Mouse (Mus musculus): Measurements from ENCODE around the gene Capn1.

Gene Capn1

DNA sequence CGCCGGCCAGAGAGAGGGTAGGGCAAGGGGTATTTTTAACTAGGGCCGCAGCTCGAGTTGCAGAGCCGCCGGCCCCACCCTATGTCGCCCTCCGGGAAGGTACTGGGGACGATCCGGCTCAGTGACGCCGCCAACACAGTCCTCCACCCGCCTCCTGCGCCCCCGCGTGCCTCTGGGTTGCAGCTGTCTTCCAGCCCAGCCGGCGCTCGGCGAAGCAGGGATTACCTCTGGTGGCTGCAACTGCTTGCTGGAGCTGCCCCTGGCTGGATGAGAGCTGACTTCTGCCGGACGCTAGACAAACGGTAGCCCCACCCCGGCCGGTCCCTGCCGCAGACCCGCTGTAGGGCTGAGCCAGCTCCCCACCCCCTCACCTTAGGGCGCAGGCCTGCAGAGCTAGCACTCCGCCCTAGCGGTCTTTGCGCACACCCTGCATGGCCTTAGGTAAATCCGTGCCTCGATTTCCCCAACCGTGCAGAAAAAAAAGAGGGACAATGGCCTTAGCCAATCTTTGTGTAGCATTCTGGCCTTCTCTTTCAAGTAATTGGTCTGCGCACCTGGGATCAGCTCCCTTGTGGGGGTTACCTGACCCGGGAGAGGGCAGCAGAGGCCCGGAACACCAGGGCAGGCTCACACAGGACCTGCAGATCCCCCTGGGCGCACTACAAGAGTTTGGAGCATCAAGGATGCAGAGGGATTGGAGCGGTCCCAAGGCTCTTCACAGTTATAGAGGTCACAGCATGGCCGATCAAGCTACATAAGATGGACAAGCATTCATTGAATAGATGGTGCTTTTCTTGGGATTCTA, at the start of gene Capn1:
Capn1 (minus strand) TSS at position 387 of the 805 bp plus-strand sequence.
- peak; percentile 78 for DNase-seq (ENCODE audit: low read depth, low spot score)

DNA sequence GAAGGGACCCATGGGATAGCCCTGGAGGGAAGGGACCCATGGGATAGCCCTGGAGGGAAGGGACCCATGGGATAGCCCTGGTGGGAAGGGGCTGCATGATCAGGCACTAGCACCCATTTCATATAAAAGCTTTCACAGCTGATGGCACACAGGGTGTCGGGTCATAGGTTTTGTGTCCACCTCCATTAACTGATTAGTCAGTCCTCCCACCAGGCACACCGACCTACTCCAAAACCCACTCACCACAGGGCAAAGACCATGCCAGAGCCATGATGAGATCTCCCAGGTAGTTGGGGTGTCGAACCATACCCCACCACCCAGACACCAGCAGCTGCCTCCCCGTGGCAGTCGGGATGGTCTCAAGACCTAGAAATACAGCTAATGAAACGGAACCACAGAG, 47.4 kb upstream of the Capn1 start:
- DNase-seq (ENCODE audit: low read depth, low spot score), result no peak

DNA sequence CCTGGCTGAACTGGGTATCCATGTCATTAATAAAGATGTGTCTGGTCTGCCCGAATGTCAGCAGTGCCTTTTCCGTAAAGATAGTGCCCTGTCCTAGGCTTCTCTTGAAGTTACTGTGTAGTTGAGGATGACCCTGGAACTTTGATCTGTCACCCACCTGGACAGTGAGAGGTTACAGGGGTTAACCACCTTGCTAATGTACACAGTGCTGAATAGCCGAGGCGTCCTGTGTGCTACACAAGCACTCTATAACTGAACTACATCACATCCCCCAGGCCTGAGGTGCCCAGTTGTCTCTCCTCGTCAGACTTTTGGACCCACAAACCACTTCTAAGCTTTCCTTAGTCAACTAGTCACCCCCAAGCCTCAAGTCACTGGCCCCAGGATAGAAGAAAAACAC, 46.7 kb upstream of the Capn1 start:
- DNase-seq (ENCODE audit: low read depth, low spot score), result no peak

DNA sequence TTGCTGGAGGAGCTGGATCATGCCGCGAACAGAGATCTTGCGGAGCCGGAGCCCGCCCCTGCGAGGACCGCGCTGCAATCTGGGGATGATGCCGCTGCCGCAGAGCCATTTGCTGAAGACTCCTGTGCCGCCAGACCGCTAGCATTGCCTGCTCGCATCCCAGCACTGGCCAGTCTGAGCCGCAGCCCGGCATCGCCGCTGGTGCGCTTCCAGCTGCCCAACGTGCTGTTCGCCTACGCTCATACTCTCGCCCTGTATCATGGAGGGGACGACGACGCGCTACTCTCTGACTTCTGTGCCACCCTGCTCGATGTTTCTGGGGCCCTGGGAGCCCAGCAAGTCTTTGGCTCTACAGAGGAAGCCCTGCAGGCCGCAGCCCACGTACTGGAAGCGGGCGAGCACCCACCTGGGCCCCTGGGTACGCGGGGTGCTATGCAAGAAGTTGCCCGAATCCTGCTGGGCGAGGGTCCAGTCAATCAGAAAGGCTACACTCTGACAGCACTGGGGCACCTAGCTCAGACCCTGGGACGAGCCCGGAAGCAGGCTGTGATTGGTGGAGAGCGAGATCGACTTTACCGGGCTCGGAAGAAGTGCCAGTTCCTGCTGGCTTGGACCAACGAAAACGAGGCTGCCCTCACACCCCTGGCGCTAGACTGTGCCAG, 46.1 kb upstream of the Capn1 start:
- DNase-seq (ENCODE audit: low read depth, low spot score), result peak; percentile 78

DNA sequence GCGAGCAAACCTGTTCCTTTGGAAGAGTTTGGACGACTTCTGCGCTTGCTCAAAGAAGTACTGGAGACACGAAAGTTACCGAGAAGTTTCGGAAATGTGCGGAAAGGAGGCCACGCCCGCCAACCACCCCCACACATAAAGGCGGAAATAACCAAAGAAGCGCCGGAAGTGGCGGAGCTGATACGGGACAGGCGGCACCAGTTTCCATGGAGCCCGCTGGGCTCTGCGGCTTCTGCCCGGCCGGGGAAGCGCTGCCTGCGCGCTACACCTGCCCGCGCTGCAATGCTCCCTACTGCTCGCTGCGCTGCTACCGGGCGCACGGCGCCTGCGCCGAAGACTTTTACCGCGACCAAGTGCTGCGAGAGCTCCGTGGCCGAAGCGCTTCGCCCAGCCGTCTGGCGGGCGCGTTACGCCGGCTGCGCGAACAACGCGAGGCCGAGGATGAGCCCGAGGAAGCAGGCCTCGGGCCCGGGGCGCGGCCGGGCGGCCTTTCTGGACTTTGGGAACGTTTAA, 45.4 kb upstream of the Capn1 start, which contains the start of gene Znhit2:
Znhit2 (plus strand) TSS at position 172 of the 513 bp plus-strand sequence.
- peak; percentile 97 for DNase-seq (ENCODE audit: low read depth, low spot score)

DNA sequence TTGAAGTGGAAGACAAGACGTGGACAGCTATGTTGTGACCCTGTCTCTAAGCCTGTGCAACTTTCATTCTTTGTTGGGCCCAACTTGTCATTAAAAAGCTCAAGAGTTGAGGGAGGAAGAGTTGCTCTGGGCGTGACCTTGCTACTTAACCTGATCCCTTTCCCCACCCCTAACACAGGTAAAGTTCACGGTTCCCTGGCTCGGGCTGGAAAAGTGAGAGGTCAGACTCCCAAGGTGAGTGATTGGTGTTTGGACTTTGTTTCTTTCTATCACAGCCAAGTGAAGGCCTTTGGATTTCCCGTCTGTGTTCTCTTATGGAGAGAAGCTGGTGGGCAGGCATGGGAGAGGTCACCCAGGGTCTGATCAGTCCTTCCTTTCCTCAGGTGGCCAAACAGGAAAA, 43.3 kb upstream of the Capn1 start:
- DNase-seq (ENCODE audit: low read depth, low spot score), result no peak

DNA sequence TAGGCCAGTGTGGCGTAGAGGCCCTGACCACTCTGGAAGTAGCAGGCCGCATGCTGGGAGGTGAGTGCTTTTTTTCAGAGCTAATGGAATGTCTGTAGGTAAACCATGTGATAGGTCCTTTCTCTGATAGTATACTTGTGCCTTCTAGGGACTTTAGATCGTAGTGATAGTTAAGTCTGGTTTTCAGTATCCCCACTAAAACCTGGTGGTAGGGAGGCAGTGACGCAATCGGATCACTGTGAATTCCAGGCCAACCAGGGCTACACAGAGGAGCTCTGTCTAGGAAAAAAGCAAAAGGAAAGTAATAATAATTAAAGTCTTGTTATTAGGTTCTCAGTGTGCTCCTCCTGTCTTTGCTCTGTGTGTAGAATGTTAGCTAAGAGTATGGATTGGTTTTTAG, 42.8 kb upstream of the Capn1 start:
- DNase-seq (ENCODE audit: low read depth, low spot score), result no peak

DNA sequence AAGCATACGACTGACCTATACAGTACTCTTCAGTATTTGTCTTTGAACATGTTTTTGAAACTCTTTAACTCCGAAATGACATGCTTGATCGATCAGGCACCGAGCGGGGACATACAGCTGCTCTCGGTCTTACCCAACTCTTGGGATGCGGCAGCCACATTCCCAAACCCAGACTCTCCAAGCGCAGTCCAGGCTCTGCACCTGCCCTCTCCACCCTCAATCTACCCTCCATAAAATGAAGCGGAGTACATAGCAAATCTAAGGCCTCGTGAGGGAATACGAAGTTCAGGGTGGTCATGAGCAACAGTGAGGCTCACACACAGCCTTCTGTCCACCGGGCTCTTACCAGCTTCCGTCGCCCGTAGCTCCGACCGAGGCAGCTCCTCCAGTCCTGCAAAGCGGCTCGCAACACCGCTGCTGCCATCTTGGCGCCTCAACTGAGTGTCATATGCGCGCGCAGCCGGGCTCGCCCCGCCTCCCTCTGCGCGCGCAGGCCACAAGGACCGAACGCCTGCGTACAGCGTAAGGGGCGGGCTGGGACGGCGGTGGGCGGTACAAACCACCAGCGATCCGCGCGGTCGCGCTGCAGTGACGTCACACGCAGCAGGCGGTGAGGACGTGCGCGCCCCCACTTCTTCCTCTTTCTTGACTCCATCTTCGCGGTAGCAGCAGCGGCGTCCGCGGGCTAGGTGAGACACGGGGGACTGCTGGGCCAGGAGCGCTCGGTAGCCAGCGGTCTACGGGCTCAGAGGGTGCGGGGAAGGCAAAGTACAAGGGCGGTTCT, 41.8 kb upstream of the Capn1 start, which contains the start of the genes Mrpl49 and Fau:
Mrpl49 (minus strand) TSS at position 473 of the 784 bp plus-strand sequence.
Fau (plus strand) TSS at position 532 of the 784 bp plus-strand sequence.
- peak; percentile 99 for DNase-seq (ENCODE audit: low read depth, low spot score)

DNA sequence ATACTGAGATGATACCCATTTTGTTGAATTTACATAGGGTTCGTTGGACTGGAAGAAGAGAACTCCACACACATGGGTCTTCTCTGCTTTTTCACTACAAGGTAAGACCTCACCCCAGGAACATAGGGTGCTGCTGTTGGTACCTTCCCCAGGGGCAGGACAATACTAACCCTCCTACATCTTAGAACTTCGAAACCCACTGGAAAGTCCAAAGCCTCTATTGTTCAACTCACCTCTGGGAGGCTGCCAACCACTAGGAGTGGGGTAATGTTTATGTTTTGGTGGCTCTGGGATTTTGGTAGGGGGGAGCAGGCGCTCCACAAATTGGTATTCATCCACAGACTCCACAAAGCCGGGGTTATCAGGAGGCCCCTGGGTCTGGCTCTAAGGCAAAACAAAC, 41.0 kb upstream of the Capn1 start:
- DNase-seq (ENCODE audit: low read depth, low spot score), result no peak

DNA sequence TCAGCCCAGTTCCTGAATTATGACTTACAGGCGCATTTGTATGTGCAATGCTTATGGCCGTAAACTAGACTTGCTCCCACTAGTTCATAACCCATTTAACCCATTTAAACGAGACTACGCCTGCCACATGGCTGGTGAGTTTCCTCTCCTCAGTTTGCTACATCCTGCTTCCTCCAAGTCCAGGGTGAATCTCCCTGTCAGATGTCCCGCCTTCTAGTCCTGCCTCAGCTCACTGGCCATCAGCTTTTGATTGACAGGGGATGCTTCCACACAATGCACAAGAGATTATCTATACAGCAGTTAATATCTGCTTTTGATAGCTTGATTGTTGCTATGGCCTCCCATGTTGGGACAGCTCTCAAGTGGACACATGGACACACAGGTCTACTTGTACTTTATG, 38.6 kb upstream of the Capn1 start:
- no peak for DNase-seq (ENCODE audit: low read depth, low spot score)

DNA sequence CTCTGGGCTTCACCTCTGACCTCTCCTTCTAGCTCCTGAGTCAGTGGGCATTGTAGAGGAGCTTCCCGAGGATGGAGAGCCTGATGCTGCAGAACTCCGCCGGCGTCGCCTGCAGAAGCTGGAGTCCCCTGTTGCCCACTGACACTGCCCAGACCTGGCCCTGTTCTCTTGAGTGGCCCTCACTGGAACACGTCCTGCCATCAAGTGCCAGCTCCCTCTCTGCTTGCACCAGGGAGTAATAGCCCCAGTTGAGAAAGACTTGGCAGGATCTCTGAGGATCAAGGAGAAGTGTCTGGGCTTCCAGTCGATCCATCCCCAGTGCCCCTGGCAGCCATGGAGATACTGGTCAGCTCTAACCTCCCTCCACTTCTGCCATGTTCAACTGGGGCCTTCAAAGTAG, 36.8 kb upstream of the Capn1 start:
- no peak for DNase-seq (ENCODE audit: low read depth, low spot score)

DNA sequence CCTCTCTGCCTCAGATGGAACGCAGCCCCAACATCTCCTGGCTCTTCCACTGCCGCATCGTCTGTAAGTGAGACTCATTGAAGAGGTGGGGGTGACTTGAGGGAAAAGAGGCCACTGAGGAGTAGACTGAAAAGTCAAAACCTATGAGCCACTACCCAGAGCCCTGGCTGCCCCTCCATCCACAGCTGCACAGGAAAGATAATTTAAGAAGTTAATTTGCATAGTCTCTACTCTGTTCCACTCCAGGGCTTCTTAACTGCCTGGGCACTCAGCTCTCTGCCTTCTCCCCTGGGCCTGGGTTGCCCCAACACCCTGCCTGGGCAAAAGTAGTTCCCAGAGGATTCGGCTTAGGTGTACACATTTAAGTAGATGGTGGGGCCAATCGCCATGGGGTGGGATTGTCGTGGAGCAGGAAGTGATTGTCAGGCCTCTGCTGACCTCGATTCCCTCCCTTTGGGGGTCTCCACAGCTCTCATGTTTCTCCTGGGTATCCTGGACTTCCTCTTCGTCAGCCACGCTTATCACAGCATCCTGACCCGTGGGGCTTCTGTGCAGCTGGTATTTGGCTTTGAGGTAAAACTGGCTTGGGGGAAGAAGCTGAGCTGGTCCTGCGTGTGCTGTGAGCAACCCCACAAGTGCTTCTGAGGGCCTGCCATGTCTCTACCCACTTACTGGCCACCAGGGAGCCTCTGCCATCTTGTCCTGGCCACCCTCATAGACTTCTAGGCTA, 33.1 kb upstream of the Capn1 start:
- no peak for DNase-seq (ENCODE audit: low read depth, low spot score)

DNA sequence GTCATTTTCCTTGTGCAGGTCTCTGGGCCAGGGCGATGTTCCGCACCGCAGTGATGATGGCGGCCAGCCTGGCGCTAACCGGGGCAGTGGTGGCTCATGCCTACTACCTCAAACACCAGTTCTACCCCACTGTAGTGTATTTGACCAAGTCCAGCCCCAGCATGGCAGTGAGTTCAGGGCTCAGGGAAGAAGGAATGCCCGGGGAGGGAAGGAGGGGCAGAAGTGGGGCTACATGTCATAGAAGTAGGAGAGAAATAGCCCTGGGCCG, 32.1 kb upstream of the Capn1 start:
- DNase-seq (ENCODE audit: low read depth, low spot score), result no peak

DNA sequence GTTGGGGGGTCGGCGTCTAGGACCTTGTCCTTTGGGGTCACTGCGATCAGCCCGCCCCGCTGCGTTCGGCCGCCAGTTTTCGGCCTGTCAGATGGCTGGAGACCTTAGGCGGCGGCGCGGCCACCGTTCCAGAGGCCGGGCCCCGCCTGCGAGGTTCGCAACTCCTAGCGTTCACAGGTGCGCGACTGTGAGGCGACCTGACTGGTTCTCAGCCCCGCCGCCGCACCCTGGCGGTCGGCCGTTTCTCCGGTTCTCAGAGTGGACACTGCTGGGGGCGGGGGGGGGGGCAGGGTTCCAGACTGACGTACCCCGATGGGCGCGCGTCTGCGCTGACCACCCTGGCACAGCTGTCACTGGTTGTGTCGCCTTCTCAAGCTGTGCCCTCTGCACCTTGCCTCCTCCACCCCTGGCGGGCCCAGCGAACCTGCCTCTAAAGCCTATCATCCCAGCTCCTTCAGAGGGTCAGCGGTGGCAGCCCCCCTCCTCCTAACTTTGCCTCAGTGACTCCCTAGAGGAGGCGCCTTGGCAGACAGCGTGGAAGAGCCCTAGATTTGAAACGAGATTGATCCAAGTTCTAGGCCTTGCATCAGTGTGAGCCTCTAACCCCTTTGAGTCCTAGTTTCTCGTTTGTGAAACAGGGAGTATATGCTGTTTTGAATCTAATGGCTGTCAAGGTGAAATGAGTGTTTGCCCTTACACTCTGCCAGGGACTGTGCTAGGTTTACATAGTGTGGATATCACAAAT, 31.6 kb upstream of the Capn1 start:
- no peak for DNase-seq (ENCODE audit: low read depth, low spot score)

DNA sequence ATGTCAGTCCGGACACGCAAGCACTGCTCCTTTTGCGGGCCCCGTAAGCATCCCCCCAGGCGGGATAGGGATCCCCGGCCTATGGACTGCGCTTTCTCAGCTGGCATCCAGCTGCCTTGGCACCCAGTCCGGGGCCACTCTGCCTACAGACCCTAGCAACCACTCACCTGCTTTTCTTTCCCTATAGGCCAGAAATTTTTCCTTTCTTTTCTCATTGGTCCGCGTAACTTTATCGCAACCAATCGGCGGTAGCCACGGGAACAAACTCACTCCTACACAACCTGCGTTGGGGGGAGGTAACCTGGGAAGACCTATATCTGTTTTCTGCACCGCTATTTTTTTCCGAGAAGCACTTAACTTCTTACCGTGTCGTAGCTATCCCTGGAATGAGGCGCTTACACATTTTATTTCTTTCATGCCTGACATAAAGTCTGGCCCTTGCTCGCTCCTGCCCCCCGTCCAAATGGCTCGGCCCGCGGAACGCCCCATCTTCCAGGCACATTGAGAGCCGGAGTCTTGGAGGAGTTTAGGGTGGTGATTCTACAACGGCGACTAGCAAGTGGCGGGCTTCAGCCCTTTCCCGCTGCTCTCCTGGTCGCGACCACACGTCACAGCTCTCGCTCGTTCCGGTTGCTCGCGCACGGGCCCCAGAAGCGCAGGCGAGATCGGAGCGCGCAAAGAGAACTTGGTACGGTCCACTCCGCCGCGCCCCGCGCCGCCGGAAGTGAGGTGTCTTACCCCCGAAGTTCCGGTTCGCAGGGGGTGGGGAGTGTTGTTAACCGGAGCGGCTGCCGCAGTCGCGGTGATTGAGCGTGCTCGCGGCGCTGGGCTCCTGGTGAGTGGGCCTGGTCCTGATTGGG, 30.8 kb upstream of the Capn1 start, which contains the start of gene Syvn1:
Syvn1 (plus strand) TSS at position 283 of the 860 bp plus-strand sequence.
- DNase-seq (ENCODE audit: low read depth, low spot score), result peak; percentile 96

DNA sequence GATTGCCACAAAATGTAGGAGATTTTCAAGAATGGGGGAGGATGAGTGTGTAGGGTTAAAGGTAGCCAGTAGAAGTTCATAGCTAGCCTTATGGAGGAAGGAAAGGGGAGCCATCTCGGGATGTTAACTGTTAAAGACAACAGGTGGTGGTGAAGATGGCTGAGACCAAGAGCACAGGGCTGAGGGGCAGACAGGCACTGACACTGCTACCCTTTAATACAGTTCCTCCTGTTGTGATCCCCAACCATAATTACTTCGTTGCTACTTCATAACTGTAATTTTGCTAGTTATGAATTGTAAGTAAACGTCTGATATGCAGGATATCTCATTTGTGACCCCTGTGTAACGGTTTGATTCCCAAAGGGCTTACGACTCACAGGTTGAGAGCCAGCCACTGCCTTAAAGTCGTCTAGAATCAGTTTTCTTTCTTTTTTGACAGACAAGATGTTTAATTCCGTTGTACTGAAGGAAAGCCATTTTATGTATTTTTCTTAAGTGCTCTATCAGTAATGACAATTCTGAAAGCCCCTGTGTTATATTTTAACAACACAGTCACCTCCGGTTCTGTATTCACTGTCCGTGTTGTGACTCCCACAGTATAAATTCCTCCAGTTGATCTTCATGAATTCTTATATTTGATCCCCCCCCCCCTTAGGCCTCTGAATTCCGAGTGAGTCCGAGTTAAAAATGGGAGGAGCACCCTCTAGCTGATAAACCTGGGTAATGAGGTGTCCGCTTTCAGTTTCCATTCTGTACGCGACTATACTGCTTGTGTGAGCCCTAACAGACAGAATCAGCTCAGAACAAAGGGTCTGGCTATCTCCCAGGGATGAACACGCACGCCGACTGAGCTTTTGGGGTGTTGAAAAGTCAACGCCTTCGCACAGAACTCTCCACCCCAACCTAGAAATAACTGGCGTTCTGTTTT, 29.9 kb upstream of the Capn1 start:
- peak; percentile 78 for DNase-seq (ENCODE audit: low read depth, low spot score)

DNA sequence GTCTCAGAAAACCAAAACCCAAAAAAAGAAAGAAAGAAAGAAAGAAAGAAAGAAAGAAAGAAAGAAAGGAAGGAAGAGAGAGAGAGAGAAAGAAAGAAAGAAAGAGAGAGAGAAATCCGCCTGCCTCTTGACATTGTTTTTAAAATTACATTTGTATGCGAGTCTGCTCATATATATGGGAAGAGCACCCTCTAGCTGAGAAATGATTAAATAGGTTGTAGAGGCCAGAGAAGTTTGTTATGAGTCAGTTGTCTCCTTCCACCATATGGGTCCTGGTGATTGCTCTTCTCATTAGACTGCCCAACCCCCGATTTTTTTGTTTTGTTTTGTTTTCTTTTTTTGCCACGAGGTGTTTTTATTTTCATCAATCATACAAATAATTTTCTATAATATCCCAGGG, 28.4 kb upstream of the Capn1 start:
- peak; percentile 62 for DNase-seq (ENCODE audit: low read depth, low spot score)

DNA sequence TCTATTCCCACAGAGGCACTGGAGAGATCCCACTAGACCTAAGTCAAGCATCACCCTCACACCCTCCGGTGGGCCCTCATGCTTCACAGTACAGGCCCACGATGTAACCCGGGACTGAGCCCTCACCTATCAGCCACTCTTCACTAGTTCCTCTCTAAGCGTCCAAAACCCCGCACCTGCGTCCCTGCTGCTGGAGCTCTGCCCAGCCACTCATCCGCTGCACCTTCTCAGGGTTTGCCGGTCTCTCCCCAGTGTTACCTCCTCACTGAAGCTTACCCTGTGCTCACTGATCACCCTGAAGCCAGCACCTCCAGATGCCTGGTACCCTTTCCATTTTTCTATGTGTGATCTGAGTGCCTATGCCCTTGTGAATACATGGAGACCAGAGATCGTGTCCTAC, 26.6 kb upstream of the Capn1 start:
- no peak for DNase-seq (ENCODE audit: low read depth, low spot score)

DNA sequence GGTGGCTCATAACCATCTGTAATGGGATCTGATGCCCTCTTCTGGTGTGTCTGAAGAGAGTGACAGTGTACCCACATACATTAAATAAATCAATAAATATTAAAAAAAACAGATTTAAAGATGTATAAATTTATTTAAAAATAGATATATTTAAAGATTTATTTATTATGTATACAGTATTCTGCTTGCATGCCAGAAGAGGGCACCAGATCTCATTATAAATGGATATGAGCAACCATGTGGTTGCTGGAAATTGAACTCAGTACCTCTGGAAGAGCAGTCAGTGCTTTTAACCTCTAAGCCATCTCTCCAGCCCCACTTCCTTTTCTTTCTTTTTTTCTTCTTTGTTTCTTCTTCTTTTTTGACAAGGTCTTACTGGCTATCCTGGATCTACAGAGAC, 24.3 kb upstream of the Capn1 start:
- DNase-seq (ENCODE audit: low read depth, low spot score), result no peak

Measured in CD4-positive helper T cell, adult 2 months (primary cell).